Mouse (Mus musculus) spleen, adult 12 weeks (tissue): ENCODE results near the gene Fam198a.
A peak's percentile ranks its signal among the peaks of the same experiment; 100 is the strongest.

Source experiments
- DNase-seq: peaks from one replicate; pipeline ENCODE4 v3.0.0; 2022; ENCODE audit warnings: low spot score

Fam198a gene

DNA sequence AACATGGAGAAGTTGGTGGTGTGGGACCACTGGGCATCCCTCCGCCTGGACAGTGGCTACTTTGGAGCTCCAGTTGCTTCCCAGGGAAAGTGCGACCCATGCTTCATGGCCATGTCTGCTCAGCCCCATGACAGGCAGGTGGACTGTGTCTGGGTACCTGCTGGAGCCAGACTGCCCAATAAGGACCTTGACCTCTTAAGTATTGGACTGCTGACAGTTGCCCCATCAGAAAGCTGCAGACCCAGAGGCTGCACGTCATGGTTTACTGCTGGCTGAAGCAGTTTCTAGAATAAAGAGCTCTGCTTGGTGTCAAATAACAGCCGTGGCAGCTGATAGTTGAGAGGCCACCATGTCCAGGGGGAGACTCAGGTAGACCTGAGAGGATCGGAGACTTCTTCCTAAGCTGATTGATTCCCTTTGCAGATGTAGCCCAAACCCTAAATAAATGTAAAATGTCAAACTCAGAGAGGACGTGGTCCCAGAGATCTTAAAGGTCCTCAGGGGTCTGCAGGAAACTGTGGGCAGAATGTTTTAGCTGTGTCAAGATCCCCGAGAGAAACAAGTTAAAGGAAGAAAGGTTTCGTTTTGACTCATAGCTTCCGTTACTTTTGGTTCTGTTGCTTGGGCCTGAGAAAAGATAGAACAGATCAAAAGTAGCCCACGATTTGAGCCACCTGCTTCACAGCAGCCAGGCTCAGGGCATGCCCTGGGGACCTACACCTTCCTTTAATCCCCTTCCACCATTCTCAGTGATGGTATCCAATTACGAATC lies 24.0 kb upstream of the Fam198a start:
- no peak for DNase-seq

DNA sequence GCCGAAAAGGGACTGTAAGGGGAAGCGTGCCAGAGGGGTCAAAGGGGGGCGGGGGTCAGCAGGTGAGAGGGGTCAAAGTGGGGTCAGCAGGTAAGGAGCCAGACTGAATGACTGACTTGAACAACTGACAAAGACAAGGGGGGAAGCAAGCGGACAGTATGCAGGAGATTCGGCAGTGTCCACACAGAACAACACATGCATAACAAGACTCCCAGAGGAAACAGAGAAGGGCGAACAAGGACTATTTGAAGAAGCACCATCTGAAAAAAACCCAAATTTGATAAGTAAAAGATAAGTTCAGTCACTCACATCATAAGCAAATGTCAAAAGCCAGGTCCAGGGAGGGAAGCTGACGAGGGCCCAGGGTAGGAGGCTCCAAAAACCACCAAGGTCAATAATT lies 23.1 kb upstream of the Fam198a start:
- no peak for DNase-seq

DNA sequence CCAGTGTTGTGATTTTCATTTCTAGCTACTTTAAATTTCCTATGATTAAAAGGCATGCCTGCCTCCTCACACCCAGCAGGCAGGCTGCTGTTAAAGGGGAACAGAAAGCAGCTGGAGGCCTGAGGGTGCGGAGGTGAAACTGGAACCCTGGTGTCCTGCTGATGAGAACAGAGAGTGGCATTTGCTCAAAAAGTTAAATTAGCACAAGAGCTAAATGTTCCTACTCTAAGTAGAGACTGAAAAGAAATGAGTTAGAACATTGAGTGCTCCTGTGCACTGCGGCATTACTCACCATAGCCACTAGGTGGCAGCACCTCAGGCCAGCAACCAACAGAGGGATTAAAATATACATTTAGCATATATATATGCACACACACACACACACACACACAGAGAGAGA lies 22.3 kb upstream of the Fam198a start:
- DNase-seq, result peak; percentile 62

DNA sequence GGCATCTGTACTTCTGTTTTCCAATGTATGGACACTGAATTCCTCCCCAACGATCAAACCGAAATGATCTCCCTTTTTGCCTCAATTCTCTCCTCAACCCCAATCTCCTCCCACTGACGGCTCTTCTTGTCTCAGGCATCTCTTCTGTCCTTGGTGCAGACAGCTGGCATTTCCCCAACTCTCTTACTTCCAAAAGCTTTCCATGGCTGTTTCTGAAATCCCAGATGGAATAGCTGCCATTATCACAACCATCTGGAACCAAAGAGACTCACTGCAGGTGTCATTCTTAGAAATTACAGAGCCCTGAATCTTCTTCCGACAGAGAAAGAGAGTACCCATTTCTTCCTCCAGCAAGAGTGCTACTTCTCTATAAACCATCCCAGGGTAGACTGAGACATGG lies 15.9 kb upstream of the Fam198a start:
- no peak for DNase-seq

DNA sequence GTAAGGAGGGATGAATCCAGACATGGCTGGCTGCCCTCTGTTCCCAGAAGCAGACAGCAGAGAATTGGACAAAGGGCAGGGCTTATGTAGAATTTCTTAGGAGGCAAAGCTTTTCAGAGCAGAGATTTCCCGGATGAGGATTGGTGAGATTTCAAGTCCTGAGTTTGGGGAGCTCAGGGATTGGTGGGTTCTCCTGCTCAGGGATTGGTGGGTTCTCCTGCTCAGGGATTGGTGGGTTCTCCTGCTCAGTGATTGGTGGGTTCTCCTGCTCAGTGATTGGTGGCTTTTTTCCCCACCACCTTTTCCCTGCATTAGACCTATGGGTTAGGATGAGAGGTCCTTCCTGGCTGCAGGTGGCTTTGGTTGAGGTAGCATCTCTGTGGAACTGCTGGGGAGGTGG lies 13.8 kb upstream of the Fam198a start:
- no peak for DNase-seq

DNA sequence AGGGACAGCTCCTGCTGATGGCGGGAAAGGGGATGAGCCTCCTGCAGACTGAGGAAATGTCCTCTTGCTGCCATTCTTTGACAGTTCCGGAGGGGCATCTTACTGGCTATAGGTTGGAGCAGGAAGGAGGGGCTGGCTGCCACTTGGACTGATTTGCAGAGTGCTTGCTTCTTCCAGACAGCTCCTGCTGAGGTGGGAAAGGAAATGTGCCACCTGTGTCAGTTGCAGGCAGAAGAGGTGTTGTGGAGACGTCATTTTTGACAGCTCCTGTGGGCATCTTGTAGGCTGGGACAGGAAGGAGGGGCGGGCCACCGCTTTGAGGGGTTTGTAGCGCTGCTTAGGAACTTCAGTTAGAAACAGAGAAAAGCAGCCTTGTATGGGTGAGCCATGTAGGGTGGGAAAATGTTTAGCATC lies 13.3 kb upstream of the Fam198a start:
- DNase-seq, result no peak

DNA sequence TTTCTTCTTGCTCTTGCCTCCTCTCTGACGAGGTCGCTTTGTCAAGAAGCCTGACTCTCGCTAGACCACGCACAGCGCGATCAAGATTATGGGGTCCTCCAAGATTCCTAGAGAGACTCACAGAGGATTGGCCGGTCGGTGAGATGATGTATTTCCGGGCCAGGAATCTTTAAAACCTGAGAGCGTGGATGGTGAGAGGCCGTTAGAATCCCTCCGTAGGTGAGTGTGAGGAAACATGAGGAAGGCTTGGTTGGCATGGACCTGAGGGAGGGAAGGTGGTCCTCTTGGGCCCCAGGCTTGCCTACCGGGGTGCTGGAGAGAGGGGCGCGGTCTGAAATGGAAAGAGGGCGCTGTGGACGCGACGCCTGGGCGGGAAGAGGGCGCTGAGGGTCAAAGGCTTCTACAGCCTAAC lies 12.8 kb upstream of the Fam198a start:
- DNase-seq, result no peak

DNA sequence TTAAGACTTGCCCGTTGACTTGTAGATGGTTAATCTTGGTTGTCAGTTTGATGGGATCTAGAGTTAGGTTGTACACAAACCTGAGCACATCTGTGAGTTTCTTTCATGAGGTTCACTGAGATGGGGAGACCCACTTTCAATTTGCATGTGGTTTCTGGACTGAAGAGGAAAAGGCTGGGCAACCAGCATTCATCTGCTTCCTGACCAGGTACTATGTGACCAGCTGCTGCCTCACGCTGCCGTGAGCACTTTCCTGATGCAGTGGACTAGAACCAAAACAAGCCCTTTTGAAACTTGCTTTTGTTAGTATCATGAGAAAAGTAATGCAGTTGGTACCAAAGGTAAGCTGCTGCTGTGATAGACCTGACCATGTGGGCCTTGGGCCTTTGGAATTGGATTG lies 7.8 kb upstream of the Fam198a start:
- DNase-seq, result no peak

DNA sequence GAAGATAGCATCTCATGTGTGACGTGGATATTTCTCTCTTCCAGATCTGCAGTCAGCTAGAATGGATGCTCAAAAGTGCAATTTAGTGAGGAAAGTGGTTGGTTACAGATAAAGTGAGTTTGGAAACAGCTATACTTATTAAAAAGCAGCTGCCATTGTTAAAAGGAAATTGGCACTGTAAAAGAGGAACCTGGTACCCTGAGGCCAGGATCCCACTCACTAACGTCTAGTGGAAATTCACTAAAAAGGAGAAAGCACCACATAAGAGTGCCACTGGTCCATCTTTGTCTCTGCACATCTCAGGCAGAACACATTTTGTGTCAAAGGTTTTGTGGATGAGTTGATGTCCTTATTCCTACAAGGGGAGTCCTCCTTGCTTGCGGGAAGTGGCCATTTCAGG lies 7.2 kb upstream of the Fam198a start:
- no peak for DNase-seq

DNA sequence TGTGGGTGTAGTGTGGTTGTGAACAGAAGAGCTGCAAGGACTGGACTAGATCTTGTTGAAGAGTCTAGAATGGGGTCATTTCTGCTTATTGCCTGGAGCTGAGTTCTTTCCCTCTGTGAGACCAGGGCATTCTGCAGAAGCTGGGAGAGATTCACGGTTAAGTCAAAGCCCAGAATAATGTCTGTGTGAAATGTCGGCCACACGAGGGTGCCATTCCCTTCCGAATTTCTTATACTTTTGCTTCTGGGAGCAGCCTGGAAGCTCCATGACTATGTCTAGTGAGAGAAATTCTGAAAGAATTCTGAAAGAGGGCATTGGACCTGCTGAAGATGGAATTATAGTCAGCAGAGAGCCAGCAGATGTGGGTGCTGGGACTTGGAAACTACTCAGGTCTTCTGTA lies 3.0 kb upstream of the Fam198a start:
- DNase-seq, result no peak

DNA sequence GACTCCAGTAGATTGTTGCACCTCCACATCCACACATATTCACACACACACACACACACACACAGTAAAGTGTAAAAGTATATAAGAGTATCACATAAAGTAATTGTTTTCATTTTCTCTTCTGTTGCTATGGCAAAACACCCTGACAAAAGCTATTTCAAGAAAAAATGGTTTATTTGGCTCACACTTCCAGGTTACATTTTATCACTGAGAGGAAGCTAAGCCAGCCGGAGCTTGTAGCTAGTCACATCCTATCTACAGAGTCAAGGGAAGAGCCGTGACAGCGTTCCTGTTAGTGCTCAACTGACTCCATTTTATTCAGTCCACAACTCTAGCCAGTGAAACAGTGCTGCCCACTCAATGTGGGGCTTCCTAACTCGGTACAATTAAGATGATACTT lies 2.4 kb upstream of the Fam198a start:
- no peak for DNase-seq

DNA sequence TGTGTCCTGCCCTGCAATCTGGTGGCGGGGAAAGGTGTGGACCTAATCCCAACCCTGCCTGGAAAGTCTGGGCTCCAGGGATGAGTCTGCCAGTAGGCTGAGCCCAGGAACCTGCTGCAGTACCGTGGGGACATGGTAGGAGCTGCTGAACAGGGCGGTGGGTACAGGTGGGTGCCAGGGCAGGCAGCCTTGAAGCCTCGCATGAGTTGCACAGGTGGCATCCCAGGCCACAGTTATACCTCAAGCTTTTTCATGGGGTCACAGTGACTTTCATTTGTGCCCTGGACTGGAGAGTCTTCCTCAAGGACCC lies 281 bp downstream of the Fam198a start:
- no peak for DNase-seq

DNA sequence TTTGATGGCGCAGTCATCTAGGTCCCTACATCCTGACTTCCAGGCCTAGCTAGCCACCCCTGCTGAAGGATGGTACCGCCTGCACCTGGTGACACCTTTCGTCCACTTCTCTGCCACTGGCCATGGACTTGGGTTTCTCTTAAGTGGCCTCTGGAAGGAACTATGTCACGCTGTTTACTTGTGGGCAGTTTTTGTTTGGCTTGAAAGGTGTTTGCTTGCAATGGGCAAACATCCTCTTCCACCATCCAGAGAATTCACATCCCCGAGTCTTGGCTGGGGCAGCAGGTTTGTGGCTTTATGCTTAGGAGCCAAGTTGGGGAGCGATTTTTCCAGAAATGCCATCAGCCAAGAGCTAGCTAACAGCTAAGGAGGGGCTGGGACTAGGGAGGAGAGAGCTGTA lies 1.8 kb downstream of the Fam198a start:
- DNase-seq, result no peak

DNA sequence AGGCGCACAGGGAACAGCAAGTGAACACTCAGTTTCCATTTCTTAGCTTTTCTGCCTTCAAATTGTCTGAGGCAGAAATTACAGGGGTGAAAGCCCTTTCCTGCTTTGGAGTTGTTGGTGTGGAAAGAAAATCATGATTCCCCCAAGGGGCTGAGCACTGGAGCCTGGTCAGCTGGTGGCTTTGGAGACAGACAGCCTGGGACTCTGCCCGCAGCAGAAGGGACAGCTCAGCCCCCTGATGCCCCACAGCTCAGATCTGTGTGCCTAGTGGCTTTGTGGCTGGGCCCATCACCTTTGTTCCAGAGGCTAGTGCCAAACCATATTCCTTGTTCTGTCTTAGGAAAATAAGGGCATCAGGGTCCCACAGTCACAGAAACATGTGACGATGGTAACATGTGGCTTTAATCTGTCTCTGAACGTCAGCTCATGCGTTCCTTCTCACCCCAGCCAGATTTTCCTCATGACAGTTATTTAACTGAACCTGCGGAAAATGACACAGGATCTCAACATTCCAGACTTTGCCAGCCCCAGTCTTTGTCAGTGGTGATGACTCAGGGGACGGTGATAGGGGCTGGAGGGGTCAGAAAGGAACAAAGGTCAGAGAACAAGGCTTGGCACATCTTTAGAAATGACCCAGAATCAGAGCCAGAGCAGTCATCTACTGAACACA lies 9.3 kb downstream of the Fam198a start:
- no peak for DNase-seq

DNA sequence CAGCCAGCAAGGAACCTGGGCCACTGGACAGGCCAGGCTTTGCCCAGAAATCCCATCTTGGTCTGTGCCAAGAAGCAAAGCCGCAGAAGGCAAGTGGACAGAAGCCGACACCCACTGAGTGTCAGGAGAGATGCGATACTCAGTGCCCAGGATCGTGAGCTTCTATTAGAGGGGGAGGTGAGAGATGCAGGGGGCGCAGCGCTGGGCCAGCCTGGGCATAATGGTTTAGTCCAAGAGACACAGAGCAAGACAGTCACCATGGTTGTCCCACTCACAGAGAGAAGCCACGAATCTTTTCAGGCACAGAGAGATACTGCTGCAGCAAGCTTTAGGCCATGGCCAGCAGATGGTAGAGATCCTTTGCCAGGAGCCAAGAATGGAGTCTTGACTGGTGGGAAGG lies 14.2 kb downstream of the Fam198a start:
- DNase-seq, result no peak

DNA sequence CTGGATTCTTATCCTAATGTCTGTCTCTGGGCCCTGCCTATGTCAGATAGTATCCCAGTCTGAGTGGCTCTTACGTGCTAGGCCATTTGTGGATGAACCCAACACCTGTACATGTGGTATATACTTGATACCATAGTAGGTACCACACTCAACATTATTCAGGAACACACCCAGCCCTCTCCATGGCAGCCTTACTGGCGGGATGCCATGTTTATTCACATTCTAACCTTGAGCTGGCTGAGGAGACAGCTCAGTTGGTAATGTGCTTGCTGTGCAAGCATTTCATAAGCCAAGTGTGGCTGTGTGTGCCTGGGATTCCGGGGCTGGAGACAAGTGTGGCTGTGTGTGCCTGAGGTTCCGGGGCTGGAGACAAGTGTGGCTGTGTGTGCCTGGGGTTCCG lies 17.5 kb downstream of the Fam198a start:
- no peak for DNase-seq

DNA sequence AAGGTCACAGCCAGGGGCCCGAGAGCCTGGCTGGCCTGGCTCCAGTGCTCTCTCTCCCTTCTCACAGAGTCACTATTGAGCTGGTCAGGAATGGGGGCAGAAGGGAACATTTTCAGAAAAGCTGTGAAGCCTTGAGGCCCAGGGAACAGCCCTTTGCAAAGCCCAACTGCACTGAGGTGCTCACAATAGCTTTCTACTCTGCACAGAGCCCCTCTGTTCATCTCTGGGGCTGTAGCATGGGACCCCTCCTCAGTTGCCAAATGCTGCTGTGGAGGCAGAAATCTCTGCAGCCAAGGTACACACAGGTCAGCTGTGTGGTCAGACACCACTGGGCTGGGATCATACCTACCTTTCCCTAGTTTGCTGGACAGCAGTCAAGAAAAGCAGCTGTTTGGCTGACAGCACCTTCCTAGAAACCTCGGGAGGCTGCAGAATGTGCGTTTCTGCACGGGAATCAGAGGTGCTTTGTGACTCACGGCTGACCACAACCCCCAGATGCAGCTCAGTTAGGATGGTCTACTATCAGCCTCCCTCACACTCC lies 19.1 kb downstream of the Fam198a start:
- no peak for DNase-seq

DNA sequence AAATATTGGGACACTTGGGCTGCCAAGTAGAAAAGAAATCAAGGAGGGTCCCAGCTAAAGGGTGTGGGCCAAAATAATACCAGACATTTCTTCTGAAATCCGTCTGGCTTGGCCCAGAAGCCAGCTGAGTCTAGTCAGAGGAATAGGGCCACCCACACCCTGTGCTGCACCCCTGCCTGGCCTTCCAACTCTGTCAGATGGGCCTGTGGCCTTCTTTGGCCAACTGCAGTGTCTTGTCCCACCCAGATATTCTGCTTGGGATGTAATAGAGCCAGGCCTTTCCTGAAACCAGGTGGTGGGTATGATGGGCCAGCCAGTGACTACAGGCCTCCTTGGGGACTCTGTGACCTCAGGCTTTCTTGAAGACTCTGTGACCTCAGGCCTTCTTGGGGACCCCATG lies 22.4 kb downstream of the Fam198a start:
- no peak for DNase-seq

DNA sequence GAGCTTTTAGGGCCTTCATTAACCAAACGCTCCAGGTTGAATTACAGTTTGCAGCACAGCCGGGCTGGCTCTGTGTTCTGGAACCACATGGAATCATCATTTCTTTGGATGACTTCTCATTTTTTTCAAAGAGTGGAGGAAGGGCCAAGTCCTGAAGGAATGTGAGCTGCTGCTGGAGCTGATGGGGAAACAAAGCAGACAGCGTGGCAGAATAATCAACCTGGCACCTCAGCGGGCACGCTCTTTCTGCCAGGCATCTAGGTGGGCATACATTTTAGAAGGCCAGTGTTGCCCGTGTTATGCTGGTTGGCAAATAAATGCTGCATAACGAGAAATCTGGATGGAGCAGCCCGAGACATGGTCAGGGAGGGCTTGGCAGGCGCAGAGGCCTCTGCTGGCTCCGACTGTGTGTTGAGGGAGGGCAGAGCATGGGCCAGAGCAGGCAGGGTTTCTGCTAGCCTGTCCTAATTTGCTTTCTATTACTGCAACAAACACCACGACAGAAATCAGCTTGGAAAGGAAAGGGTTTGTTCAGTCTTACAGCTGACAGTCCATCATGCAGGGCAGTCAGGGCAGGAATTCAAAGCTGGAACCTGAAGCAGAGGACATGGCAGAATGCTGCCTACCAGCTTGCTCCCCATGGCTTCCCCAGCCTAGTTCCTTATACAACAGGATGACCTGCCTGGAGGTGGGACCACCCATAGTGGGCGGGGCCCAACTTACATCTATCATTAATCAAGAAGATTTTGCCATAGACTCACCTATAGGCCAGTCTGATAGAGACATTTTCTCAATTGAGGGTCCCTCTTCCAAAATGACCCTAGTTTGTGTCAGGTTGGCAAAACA lies 23.6 kb downstream of the Fam198a start:
- DNase-seq, result no peak

DNA sequence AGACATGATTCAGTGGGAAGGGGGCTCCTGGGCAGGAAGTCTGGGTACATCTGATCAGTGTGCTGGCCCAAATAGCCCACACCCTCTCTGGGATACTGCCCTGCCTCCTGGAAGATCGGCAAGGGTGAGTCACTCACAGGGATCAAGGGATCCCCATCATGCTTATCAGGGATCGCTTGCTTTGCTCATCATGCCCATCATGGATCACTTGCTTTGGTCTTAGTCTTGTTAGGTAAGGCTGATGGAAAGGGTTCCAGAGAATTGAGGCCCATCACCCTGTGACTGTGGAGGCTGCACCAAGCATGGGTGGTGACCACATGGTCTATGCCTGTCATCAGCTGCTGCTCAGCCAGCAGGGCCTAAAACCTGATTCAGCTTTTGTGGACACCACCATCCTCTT lies 24.5 kb downstream of the Fam198a start:
- DNase-seq, result no peak

DNA sequence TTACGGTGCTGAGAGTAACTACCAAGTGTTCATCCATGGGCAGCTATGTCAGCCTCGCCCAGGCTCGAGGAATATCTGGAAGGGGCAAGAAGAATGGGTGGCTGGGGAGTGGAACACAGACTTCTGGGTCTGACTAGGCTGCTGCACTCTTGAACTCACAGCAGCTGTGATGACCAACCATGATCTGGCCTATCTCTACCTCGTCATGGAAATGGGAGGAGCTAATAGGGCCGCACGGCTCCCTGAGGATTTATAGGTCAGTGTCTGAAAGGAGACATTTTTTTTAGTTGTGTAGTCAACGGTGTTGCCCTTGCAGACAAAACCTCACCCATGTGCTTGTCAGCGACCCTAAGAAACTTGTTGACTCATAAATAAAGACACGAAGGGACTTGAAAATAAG lies 30.3 kb downstream of the Fam198a start:
- DNase-seq, result no peak

DNA sequence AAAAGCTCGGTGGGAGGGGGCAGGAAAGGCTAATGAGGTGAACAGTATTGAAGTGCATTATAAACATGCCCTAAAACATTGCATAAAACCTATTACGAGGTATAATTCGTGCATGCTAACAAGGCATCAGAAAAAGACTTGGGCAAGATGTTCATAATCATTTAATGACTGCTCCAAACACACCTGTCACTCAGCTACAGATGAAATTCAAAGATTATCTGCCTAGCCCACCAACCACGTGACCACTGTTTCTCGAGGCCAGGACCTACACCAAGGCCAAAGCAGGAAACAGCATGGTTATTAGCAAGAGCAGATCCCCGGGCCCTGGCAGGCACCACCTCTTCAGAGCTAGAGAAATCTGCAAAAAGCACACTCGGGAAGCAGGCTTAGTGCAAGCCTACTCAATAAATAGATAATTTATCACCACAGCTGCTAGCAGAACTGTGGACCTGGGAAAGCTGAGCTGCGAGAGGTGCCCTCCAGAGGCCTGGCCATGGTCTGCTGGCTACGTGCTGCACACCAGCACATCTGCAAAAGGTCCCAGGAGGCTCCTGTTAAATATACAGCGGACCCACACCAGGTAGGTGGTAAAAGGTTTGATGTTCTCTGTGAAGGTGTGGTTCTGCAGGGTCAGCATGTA lies 30.8 kb downstream of the Fam198a start:
- no peak for DNase-seq

DNA sequence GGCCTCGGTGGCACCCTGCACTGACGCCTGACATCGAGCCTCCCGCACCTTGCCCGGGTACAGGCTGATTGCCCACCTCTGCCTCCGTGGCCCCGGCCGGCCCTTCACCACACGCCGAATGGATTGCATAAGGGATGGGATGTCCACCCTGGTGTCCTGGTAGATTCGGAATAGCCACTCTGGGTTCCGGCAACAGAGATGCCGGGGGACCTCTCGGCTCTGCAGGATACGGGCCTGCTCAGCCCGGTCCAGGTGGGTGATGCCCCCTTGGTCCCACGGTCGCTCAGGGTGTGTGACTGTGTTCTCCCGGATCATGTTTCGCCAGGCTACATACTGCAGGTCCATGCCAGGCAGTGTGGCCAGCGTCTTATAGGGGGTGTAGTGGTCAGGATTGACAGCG lies 31.4 kb downstream of the Fam198a start:
- DNase-seq, result no peak
